Mouse (Mus musculus): ENCODE measurements around the gene Hist3h2a.

GRCm38 (mm10) chr11:58978706-58979030 lies 24.2 kb downstream of the Hist3h2a start:
- TF ChIP-seq POLR2A (IDR thresholded peaks at IDR 0.05; ENCODE audit: insufficient read depth, low read depth, low read length), result no peak
- no peak for TF ChIP-seq CTCF (IDR thresholded peaks at IDR 0.05; ENCODE audit: insufficient read depth, low read depth, low read length)

All from olfactory bulb, adult 2 months (tissue).